Mouse (Mus musculus) Muller cell, postnatal 12 days (primary cell): ENCODE results near the gene Dctd.
A peak's percentile ranks its signal among the peaks of the same experiment; 100 is the strongest.
"Not testable (repeated sequence)": the region's sequence is repeated elsewhere in the genome, so short reads cannot be mapped to it uniquely, and the experiment has no call there.

Source experiments
- DNase-seq: peaks from one replicate; pipeline ENCODE4 v3.0.0-alpha.2; 2015; ENCODE audit errors: inconsistent ontology term

Dctd gene

DNA sequence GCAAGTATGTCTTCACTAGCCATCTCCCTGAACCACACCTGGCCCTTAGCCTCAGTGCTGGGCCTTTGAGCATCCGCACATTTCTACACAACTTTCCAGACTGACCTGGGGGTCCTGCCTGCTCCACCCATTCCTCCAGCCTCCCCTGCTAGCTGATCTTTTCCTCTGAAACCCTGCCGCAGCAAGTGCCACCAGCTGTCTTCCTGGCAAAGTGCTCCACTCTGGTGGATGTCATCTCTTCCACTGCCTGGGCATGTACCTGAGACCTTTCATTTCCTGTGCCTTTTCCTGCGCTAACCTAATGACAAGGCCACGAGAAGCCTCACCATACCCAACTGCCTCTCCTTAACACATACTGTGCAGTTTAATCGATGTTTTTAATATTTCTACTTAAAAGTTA, 46.9 kb downstream of the Dctd start:
- no peak for DNase-seq

DNA sequence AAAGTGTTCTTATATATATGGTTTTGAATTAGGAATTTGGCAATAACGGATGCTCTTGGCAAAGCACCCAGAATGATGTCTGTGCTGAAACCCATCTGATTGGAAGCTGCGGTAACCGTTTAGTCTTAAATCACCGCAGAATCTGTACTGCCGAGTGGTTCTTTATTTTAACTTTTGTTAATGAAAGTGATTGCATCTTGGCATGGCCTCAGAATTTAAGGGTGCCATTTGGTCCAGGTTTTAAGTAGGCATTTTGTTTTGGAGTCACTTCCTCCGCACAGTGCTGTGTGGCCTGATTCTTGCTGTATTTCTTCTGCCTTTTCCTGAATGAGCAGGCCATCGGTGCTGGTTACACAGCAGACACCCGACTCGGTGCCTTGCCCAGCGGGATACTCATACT, 47.6 kb downstream of the Dctd start:
- no peak for DNase-seq

DNA sequence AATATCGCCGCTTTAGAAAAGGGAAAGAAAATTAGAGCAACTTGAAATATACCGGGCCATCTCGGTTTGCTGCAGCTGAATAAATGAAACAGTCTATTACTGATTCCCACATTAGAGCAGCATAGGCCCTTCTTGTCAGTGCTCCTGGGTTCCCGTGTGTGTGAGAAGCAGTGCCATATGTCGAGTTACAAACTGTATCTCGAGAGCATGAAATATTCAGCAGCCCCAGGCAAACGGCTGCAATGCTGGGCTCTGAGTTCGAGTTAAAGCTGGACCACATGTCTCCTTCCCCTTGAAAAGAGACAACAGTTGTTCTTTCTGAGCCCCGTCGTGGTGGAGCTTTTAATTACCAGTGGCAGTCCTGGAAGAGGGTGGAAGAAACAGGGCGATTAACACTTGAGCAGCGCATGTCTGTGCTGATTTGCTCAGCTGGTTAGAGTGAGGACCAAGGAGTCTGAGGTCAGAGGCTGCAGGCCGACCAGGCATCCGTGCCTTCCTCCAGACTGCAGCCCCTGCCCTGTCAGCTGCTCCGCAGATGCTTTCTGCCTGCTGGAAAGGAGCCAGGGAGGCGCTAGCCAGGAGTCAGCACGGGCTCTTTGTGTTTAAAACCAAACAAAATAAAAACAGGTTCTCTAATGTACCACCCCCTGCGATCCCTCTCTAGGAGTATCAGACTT, 53.3 kb downstream of the Dctd start:
- no peak for DNase-seq

DNA sequence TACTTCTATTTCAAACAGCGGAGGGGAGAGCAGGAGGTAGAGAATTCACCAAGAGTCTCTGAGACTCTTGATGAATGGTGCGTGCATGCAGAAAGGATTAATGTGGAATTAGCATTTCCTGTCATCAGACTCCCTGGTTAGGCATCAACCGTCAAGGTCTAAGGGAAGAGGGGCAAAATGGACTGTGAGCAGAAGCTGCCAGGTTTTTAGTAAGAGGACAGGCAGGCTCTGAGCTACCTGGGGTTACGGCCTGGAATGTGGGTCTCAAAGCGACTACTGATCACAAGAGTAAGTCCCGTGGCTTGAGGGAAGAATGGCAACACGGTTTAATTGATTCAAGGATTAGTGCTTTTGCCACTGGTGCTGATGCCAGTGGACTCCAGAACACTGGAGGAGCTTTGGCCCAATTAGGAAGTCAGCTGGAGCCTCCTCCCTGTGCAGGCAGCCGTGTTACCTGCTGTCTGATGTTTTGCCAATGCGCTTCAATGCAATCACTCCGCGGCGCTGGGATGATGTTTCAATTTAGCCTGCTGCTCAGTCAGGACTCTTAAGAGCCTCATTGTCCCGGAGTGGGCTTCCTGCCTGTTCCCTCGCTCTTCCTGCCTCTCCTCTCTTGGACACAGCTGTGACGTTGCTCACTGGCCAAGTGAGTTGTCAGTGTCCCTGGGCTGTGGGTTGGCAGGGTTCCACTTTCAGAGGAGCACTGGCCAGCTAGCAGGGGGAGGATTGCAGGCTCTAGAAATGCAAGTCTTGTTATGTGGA, 54.6 kb downstream of the Dctd start:
- DNase-seq, result peak; percentile 94

DNA sequence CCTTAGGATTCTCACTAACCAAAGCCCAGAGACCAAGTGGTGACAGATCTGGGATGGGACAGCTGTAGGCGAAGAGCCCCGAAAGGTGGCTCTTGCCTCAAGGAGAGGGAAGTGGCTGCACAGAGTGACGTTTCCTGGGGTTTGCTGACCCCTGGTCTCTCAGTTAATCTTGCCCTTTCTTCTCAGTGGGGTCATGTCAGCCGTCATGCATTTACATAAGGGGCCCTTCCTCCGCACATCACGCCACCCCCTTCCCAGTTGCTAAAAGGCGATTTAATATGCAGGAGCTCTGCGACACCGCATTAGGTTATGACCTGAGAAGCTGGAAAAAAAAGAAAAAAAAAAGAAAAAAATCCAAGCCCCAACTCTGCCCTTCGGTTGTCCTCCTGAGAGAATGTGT, 58.8 kb downstream of the Dctd start:
- no peak for DNase-seq

DNA sequence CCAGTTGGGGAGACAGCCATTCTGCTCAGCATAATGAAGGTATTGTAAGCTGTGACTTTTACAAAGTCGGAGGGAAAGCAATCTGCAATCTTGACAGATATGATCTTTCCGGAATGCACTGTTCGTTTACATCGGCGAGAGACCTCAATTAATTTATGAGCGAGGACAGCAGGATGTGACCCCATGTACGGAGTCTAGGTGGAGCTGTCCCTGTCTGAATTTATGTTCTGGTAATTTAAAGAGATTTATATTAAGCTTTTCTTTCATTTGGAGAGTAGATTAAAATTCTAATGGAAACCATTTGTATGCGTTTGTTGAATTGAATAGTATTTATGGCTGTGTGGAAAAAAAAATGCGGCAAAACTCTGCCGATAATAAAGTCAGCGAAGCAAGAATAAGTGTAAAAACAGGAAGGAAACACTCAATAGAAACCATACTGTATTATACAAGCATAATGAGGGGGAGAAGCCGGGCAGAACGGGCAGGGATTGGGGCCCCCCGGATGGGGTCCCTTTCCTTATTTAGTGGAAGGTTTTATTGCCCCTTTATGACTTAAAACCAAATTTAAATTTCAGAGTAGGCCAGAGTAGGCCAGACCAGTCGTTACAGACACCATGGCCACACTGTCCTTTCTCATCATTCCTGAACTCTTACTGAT, 59.8 kb downstream of the Dctd start:
- no peak for DNase-seq

DNA sequence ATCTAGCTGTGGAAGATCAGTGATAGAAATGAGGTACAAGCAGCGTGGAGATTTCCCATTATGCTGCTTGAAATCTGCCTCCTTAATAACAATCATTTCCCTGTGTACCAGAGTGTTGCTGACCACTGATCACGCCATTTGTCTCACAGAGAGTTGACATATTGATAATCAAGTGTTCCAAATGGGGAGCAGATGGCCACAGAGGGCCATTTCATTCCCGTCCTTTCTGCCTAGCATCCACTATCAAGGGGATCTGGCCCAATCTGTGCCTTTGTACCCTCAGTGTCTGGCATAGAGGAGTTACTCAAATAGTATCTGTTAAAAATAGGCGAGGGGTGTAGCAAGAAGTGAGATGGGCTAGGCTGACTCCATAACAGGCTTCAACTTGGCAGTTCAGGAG, 78.5 kb downstream of the Dctd start:
- DNase-seq, result no peak

DNA sequence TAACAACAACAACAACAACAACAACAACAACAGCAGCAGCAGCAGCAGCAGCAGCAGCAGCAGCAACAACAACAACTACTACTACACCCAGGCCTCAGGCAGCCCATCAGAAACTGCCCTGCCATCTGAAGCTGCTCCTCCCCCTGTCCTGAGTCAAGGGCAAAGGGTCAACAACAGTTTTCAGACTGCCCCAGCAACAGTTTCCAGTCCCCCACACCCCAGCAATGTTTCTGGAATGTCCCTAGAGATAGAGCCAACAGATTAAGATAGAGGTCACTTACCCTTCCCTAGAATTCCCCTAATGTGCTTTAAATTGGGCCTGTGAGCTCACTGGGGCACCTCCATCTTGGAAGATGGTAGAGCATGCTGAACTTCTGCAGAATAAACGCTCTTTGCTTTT, 79.0 kb downstream of the Dctd start:
- no peak for DNase-seq

DNA sequence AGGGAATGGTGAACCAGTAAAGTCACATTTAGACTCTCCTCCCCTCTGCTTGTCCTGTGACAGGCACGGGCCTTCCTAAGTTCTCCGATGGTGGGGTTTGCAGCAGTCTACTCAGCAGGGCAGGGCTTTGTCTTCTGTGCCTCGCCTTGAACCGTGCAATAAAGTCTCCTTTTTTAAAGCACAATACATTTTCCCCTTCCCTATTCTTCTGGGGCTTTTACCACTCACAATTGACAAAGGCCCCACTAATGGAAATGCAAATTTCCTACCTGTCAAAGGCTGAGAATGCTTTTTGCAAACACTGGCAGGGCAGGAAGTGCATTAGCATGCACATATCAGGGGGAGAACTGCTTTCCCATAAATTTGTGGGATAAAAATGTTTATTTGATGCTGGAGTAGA, 80.1 kb downstream of the Dctd start:
- DNase-seq, result no peak

DNA sequence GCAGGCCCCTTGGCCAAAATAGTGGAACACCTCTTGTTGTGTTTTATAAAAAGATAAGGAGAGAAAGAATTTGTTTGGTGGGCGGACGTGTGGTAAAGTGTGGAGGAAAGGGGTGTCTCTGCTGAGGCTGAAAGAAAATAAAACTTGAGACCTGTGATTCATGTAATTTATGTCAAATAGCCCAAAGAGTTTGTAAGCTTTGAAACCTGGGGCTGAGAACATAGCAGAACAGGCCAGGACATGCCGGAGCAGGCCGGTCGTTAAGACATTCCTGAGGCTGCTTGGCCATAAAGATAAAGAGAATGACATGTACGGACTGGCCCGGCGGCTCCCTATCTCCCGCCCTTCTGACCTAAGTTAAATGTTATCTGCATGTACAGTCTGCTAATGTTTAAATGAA, 81.3 kb downstream of the Dctd start:
- DNase-seq, result not testable (repeated sequence)

DNA sequence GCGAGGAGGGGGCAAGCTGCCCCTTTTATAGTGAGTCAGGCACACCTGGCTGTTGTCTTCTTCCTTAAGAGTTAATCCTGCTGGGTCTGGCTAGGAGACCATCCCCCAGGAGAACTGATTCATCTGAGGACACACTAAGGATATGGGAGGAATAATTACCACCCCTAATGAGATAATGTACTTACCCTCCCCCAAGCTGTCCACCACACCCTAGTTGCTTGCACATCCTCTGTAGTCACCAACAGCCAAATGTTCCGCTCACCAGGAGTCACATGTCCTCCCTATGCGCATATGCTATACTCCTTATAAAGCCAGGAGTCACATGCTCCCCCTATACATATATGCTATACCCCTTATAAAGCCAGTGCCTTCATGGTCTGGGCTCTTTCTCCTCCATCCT, 82.1 kb downstream of the Dctd start:
- DNase-seq, result no peak

DNA sequence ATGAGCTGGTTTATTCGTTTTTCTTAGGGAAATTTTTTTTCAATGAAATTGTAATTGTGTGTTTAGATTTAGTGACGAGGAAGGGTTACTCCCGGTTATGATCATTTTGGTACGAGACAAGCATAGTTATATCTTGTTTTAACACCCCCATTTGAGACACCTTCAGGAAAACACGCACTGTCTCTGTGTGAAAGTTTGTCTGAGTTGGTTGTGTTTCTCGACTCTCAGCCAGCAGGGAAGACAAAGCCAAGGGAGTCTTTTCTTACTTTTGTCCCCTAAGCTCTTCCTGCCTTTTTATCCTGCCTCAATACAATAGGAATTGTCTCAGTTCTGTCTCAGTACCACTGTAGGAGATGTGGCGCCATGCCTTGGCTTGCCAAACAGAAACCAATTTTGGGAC, 84.9 kb downstream of the Dctd start:
- no peak for DNase-seq

DNA sequence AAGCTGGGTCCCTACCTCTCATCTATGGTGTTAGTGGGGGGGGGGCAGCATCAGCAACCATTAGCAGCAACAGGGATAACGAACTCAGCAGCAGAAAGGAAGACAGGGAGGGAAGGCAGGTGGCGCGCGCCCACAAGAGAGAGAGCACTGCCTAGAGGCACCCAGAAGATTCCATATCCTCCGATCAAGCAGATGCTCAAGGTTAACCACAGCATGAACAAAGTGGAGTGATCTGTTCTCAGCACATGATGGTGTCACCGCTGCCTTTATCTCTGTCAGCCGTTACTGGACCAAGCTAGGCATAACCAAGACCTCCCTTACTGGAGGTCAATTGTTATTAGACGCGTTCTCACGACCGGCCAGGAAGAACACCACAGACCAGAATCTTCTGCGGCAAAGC, 89.7 kb downstream of the Dctd start:
- no peak for DNase-seq

DNA sequence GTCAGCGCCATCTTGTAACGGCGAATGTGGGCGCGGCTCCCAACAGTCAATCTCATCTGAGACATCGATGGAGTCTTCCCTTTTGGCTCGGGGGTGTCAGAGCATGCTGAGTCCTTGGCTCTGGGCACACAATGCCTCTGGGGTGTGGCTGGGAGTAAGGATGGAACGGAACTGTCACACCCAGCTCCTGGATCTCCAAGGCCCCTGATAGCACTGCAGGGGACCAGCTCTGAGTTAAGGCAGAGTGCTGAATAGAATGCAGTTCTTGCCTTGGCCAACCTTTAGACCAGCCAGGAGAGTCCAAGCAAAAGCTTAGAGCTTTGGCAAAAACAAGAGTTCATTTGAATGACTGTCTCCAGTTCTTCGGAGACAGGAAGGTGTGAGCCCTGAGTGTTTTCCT, 97.1 kb downstream of the Dctd start:
- DNase-seq, result no peak

DNA sequence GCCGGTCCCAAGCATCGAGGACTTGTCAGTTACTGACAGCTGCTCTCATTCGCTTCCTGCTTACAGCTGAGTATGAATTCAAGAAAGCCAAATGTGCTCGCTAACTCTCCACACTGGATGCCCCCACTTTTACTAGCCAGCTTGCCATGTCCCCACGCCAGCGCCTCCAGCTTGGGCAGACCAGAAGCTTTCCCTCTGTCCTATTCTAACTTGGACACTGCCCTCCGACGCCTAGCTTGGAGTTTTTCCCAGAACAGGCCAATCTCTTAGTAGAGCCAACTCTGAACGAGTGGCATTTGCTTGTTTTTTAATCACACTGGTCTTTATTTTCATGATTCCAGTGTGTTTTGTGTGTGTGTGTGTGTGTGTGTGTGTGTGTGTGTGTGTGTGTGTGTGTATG, 100.3 kb downstream of the Dctd start:
- DNase-seq, result no peak

DNA sequence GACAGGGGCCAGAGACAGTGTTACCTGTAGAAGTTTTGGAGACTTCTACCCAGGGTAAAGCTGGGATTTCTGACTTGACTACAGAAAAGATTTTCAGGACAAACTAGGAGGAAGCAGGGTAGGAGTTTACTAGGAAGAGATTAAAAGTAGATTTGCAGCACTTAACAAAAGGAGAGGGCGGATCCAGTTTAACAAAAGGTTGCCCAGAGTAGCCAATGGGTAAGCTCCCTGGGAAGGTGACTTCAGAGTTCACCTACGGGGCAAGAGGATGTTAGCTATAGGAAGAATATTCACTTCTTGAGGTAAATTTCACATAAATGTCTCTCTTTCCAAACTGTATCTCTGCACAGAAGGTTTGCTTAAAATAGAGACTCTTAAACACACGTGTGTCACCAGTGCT, 103.7 kb downstream of the Dctd start:
- no peak for DNase-seq
